Mouse (Mus musculus) heart, embryonic 15.5 days (tissue): ENCODE results near the gene Agpat3. TPM values are rescaled to one million over a fixed set of nuclear protein-coding genes. Genes with fewer than 3 reads are reported as not detected.
A peak's percentile ranks its signal among the peaks of the same experiment; 100 is the strongest.

ENCODE experiments used
- ATAC-seq: fragments of 200-750 bp; cut with Nextera tagmentation; replicated peaks from 2 replicates; pipeline ENCODE4 v1.8.0; 2017; ENCODE audit warnings: low read depth, moderate TSS enrichment; ENCODE audit not compliant: insufficient number of reproducible peaks, insufficient read depth, low FRiP score
- H3K27ac ChIP-seq: fragments of 300-500 bp; sonication (generic); 2 replicates; pipeline ENCODE4 v1.5.1; 2015; ENCODE audit warnings: mild to moderate bottlenecking, inconsistent platforms
- H3K27me3 ChIP-seq: fragments of 300-500 bp; sonication (generic); 2 replicates; pipeline ENCODE4 v1.6.1; 2015; ENCODE audit warnings: inconsistent platforms
- H3K36me3 ChIP-seq: fragments of 300-500 bp; sonication (generic); 2 replicates; pipeline ENCODE4 v1.6.1; 2015; ENCODE audit warnings: mild to moderate bottlenecking, inconsistent platforms
- H3K4me1 ChIP-seq: fragments of 300-500 bp; sonication (generic); replicated peaks from 2 replicates; pipeline ENCODE4 v1.6.1; 2015; ENCODE audit warnings: inconsistent platforms
- H3K4me2 ChIP-seq: fragments of 300-500 bp; sonication (generic); 2 replicates; pipeline ENCODE4 v1.6.1; 2015; ENCODE audit warnings: inconsistent platforms, mild to moderate bottlenecking, moderate library complexity
- H3K4me3 ChIP-seq: fragments of 300-500 bp; sonication (generic); 2 replicates; pipeline ENCODE4 v1.5.1; 2015; ENCODE audit warnings: mild to moderate bottlenecking, inconsistent platforms
- H3K9ac ChIP-seq: fragments of 300-500 bp; sonication (generic); 2 replicates; pipeline ENCODE4 v1.6.1; 2015; ENCODE audit warnings: mild to moderate bottlenecking, inconsistent platforms
- H3K9me3 ChIP-seq: fragments of 300-500 bp; sonication (generic); replicated peaks from 2 replicates; pipeline ENCODE4 v1.6.1; 2016; ENCODE audit warnings: inconsistent platforms
- WGBS: fragments of 180-500 bp; shearing (Covaris S2); methylation state at CpG from one replicate; pipeline ENCODE4 v1.1.7; 2015; ENCODE audit warnings: mixed read lengths; 5-methylcytosine and 5-hydroxymethylcytosine counted together
- polyA plus RNA-seq: library from polyadenylated mRNA; unstranded; fragments of >200 nt; fragmentation: Nextera tagmentation; extraction: Ambion mirVana; gene quantifications from 2 replicates; pipeline ENCODE4 v1.2.1, GENCODE M21; 2015

Gene Agpat3
- polyA plus RNA-seq, result 54.2 and 67.6 TPM in 2 replicates

DNA sequence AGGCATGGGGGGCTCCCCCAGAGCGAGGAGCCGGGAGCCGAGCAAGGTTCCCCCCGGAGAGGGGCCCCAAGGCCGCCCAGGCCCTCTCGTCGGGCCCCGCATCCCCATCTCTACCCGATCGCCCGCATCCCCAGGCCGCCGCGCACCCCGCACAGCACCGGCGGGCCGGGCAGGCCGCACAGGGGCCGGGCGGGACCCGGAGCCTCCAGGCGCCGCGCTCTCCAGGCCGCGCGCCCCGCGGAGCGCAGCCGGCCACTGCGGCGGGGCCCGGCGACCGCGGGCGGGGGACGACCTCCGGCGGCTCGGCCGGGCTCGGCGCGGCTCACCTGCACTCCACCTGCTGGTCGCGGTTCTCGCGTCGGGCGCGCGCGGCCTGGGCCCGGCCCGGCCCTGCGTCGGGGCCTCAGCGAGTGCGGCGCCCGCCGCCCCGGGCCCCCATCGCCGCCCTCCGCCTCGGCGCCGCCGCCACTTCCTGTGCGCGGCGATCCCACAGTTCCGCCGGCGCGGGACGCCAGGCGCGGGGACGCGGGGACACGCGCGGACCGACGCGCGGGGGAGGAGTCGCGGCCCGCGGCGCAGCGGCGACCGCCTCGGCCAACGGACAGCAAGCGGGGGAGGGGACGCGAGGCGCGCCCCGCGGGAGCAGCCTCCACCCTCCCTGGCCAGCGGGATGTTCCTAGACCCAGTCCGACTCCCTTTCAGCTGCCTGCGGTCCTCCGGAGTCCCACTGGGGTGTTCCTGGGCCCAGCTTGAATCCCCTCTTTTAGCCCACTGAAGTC is at the start of gene Agpat3:
Agpat3 (minus strand) TSS at position 603 of the 779 bp plus-strand sequence.
- ATAC-seq, result peak; percentile 77
- peak within 1 kb of the TSS; percentile 87 for H3K9ac ChIP-seq
- WGBS, result under 1% methylated on average over 59 of the region's 113 CpGs

DNA sequence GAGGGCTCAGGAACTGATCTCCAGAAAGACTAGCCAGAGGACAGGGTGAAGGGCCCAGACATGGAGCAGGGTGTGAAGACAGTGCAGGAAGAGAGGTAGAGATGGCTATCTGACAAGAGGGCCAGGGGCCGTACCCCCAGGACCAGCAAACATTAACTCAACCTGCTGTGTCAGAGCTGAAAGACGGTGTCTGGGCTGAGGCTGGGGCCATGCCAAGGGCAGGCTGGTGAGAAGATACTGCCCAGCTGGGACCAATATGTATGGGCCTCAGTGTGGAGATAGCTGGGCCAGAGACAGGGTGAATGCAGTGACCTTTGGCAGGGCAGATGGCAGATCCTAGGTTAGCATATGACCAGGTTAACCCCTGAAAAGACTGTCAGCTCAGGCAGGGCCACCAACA is 48.8 kb upstream of the Agpat3 start:
- no peak overlapping the region for H3K4me2 ChIP-seq
- ATAC-seq, result no peak
- WGBS, result 88% methylated on average over 2 of the region's 2 CpGs

More for the DNA sequence above, at the start of gene Agpat3:
- Histone ChIP-seq H3K27me3 (no peaks in the 10 kb centered on the region), H3K4me3 (peak within 1 kb of the TSS; percentile 72), H3K36me3 (no peaks in the 10 kb centered on the region), H3K4me1 (peaks cover 21% of the 10 kb centered on the region), H3K4me2 (peak within 1 kb of the TSS; percentile 89), H3K27ac (peak within 1 kb of the TSS; percentile 65), H3K9me3 (no peaks in the 10 kb centered on the region)

DNA sequence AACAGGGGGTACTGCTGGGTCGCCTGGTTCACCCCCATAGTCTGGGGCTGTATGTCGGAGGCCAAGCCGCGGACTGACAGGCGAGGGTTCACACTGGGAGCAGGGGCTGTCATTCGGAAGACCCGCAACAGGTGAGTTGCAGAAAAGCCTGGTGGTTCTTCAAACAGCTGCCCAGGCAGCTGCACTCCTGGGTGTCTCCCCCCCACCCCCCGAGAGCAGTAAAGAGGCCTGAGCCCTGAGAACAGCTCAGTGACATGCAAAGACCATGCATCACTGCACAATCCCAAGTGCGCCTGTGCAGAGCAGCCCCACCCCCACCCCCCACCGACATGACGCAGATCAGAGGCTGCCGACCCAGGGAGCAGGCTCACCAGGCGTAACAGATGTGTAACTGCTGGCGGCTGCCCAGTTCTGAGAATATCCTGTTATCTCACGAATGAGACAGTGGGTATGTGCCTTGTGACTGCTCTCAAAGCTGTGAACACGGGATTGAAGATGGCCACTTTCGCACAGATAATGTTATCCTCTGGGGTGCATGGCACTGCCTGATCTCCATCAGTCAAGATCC is 46.9 kb upstream of the Agpat3 start:
- 0 out of 2 replicates have a peak, but pooled peaks cover 4% of the 10 kb centered on the region for H3K27me3 ChIP-seq
- no peaks in the 10 kb centered on the region for H3K9me3 ChIP-seq
- no peak overlapping the region for H3K9ac ChIP-seq
- peaks cover 29% of the 10 kb centered on the region for H3K4me1 ChIP-seq
- peaks cover 41% of the 10 kb centered on the region for H3K36me3 ChIP-seq
- H3K4me2 ChIP-seq, result peak overlapping the region; percentile 43; the same call in 1 of the 2 replicates
- WGBS, result 32% methylated on average over 17 of the region's 17 CpGs
- peak overlapping the region; percentile 72 for H3K27ac ChIP-seq
- peak; percentile 60 for ATAC-seq
- no peak overlapping the region for H3K4me3 ChIP-seq

More for the DNA sequence above, 48.8 kb upstream of the Agpat3 start:
- Histone ChIP-seq H3K27ac (no peak overlapping the region), H3K36me3 (peaks cover 58% of the 10 kb centered on the region), H3K4me3 (no peak overlapping the region), H3K27me3 (0 out of 2 replicates have a peak, but pooled peaks cover 4% of the 10 kb centered on the region), H3K9me3 (no peaks in the 10 kb centered on the region), H3K4me1 (peaks cover 27% of the 10 kb centered on the region), H3K9ac (no peak overlapping the region)

DNA sequence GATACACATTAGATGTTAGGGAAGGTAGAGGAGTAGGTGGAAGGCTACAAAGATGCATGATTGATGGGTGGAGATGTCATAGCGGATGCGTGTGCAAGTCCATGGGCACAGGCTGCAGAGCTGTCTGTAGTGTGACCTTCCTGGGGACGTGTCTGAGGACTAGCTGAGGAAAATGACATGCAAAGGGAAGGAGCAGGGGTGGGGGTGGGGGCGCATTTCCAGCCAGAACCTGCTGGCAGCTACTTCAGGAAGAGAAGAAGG is 44.3 kb upstream of the Agpat3 start:
- H3K9ac ChIP-seq, result no peak overlapping the region
- no peak overlapping the region for H3K4me3 ChIP-seq
- H3K4me2 ChIP-seq, result no peak overlapping the region
- H3K9me3 ChIP-seq, result no peaks in the 10 kb centered on the region
- H3K27me3 ChIP-seq, result peaks cover 14% of the 10 kb centered on the region
- H3K36me3 ChIP-seq, result peaks cover 14% of the 10 kb centered on the region
- peaks cover 29% of the 10 kb centered on the region for H3K4me1 ChIP-seq
- 58% methylated on average over 4 of the region's 4 CpGs for WGBS
- no peak for ATAC-seq
- no peak overlapping the region for H3K27ac ChIP-seq

DNA sequence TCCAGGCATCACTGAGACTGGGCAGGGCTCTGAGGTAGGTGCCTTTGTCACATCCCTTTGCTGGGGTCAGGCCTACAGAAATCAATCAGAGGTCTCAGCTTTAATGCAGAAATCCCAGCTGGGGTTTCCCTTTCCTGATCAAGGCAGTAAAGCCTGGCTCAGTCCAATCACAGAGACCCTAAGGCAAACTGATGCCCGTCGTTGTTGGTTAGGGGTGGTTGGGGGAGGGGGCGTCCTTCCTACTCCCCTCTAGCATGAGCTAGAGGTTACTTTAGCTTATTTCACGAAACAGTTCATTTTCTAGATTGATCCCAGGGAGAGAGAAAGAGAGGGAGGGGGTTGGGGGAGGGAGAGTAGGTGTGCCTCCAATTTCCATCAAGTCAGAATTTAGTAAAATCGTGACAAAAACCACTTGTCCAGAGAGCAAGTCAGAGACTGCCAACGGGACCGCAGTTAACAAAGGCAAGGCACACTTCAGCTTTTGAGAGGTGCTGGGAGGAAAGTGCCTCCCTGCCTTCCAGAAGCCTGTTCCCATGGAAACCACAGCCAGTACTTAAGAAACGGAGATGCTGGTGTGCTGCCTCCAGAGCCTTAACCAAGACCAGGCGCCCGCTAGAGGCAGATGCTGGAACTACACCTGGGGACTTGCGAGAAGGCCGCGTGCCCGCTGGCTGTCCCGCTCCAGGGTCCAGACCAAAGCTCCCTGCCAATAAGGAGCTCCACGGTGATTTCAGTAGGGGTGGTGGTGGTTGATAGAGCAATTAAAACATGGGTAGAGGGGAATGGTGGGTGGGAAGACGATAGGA is 43.7 kb upstream of the Agpat3 start:
- H3K9ac ChIP-seq, result no peak overlapping the region

DNA sequence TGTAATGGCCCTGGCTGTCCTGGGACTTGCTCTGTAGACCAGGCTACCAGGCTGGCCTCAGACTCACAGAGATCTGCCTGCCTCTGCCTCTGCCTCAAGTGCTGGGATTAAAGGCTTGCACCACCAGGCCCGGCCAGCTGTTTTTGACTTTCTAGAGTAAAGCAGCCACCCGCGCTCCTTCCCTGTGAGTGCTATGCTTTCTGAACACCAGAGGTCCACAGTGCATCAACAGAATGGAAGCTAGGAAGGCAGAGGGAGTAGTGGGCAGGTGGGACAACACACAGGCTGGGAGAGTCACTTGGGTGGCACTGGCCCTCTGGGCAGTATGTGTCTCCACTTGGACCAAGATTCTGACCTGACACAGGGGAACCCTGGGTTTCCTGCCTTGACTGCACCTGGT is 43.1 kb upstream of the Agpat3 start:
- no peak overlapping the region for H3K27ac ChIP-seq
- no peak for ATAC-seq
- no peak overlapping the region for H3K9ac ChIP-seq
- 72% methylated on average over 3 of the region's 3 CpGs for WGBS
- no peaks in the 10 kb centered on the region for H3K9me3 ChIP-seq
- peaks cover 23% of the 10 kb centered on the region for H3K4me1 ChIP-seq
- H3K36me3 ChIP-seq, result peaks cover 3% of the 10 kb centered on the region; the same call in 1 of the 2 replicates
- no peak overlapping the region for H3K4me3 ChIP-seq
- peaks cover 25% of the 10 kb centered on the region for H3K27me3 ChIP-seq
- H3K4me2 ChIP-seq, result no peak overlapping the region

More for the DNA sequence above, 43.7 kb upstream of the Agpat3 start:
- Histone ChIP-seq H3K27ac (no peak overlapping the region), H3K4me3 (no peak overlapping the region), H3K4me2 (no peak overlapping the region), H3K9me3 (no peaks in the 10 kb centered on the region), H3K4me1 (peaks cover 29% of the 10 kb centered on the region), H3K27me3 (peaks cover 18% of the 10 kb centered on the region), H3K36me3 (peaks cover 9% of the 10 kb centered on the region)
- WGBS, result 11% methylated on average over 17 of the region's 17 CpGs
- no peak for ATAC-seq

DNA sequence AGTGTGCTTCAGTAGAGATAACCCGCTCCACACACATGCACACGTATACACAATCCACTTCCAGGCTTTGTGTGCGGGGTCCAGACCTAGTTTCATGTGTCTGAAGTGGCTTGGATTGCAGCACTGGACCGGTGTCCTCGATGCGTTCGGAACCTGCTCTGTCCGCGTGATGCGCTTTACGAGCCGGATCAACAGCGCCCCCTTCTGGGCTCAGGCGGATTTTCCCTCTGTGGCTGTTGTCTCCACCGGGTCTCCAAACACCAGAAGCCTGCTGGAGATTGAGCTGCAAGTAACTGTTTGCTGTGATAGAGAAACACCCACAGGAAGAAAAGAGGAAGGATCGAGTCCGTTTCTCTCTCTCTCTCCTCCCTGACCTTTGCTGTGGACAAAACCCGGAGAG is 39.8 kb upstream of the Agpat3 start:
- H3K4me2 ChIP-seq, result peak overlapping the region; percentile 23; the same call in 1 of the 2 replicates
- 3% methylated on average over 18 of the region's 18 CpGs for WGBS
- peaks cover 12% of the 10 kb centered on the region for H3K4me1 ChIP-seq
- H3K27me3 ChIP-seq, result peaks cover 43% of the 10 kb centered on the region
- no peaks in the 10 kb centered on the region for H3K36me3 ChIP-seq
- H3K4me3 ChIP-seq, result no peak overlapping the region
- ATAC-seq, result no peak
- H3K27ac ChIP-seq, result no peak overlapping the region
- H3K9me3 ChIP-seq, result no peaks in the 10 kb centered on the region
- no peak overlapping the region for H3K9ac ChIP-seq

DNA sequence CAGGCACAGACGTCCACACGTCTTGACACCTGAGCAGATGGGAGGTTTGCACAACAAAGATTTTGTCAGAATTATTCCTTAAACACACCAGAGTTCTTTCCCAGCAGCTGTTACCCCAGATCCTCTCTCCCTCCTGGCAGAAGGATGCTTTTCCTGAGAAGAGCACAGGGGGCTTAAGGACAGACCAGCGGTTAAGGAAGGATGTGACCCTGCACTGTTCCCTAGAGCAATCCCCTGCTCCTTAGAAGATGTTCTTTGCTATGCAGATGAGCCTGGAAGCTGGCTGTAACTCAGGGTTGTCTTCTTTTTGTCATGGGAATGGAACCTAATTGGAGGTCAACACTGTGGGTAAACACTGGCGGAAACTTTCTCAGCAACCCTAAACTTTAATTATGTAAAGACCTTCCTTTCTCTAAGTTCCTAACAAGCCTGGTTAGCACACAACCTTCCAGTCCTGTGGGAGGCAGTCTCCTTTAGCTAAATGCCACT is 38.7 kb upstream of the Agpat3 start:
- Histone ChIP-seq H3K27ac (no peak overlapping the region), H3K9me3 (no peaks in the 10 kb centered on the region), H3K9ac (no peak overlapping the region), H3K4me2 (no peak overlapping the region), H3K4me3 (no peak overlapping the region), H3K27me3 (peaks cover 39% of the 10 kb centered on the region), H3K4me1 (peaks cover 5% of the 10 kb centered on the region), H3K36me3 (no peaks in the 10 kb centered on the region)
- no peak for ATAC-seq
- 35% methylated on average over 4 of the region's 4 CpGs for whole genome bisulfite sequencing

DNA sequence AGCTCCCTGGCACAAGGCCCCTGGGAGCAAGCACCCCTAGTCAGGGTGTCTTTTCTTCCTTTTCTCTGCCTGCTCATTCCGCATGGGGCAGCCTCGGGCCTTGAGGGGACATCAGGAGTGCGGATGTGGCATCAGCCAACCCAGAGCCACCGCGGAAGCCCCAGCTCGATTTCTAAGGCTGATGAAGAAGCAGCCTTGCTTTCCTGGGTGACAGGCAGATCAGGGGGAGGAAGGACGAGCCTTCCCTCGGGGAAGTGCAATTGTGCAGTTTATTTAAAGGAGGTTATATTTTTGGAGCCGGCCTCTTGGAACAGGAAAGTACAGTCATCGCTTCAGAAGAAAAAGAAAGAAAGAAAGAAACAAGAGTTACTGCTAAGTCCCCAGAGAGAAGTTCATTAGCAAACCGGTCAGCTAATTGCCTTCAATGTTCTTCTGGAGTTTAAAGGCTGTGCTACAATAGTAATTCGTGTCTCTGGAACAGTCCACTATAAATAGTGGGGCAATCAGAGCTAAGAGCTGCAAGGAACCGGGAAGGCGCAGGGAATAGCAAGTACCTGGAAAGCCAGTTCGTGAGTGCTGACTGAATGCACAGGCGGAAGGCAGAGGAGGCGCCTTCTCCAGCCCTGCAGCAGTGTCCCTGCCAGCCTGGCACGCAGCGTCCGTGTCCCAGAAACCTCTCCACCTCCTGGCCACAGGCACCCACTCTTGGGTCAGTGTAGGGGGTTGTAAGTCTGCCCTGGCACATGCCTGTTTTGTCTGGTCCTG is 36.1 kb upstream of the Agpat3 start:
- Histone ChIP-seq H3K9ac (no peak overlapping the region), H3K36me3 (no peaks in the 10 kb centered on the region), H3K9me3 (no peaks in the 10 kb centered on the region), H3K4me1 (peaks cover 5% of the 10 kb centered on the region), H3K27ac (no peak overlapping the region), H3K4me3 (no peak overlapping the region), H3K4me2 (no peak overlapping the region), H3K27me3 (peaks cover 39% of the 10 kb centered on the region)
- no peak for ATAC-seq
- 55% methylated on average over 20 of the region's 20 CpGs for WGBS

DNA sequence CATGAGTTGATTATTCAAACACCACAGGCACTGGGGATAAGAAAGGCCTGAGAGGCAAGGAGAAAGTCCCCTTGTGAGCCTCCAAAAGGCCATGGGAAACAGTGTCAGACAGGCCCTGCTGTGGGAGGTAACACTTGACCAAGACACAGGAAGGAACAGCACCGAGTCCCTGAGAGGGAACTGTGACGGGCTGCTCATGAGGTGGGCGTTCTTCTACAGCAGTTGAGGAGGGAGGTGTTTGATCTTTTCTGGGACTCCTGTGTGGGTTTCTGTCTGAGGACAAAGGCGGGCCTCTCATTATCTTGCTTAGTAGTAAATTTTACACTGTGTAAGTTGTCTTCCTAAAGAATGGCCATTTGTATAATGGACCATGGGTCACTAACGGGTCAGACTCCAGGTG is 33.2 kb upstream of the Agpat3 start:
- Histone ChIP-seq H3K4me3 (no peak overlapping the region), H3K4me1 (peaks cover 5% of the 10 kb centered on the region), H3K9me3 (no peaks in the 10 kb centered on the region), H3K27ac (no peak overlapping the region), H3K9ac (no peak overlapping the region), H3K36me3 (no peaks in the 10 kb centered on the region), H3K4me2 (no peak overlapping the region), H3K27me3 (peaks cover 19% of the 10 kb centered on the region)
- WGBS, result 68% methylated on average over 5 of the region's 5 CpGs
- no peak for ATAC-seq

DNA sequence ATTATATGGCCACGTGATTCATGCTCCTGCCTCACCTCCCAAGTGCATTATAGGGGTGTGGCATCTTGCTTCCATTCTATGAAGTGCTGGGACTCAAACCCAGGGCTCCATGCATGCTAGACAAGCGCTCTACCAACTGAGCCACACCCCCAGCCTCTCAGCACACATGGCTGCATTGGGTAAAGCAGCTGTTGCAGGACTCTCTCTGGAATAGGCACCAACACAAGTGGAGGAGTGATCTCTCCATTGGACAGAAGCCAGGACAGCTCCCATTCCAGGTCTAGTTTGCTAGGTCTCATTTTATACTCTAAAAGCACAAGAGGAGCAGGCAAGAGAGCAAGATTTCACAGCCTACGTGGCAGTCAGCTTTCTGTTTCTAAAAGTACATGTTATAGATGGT is 31.3 kb upstream of the Agpat3 start:
- no peak overlapping the region for H3K27ac ChIP-seq
- no peak overlapping the region for H3K4me2 ChIP-seq
- no peak overlapping the region for H3K4me3 ChIP-seq
- no peaks in the 10 kb centered on the region for H3K36me3 ChIP-seq
- no peak for ATAC-seq
- WGBS, result 73% methylated on average over 3 of the region's 3 CpGs
- H3K9me3 ChIP-seq, result no peaks in the 10 kb centered on the region
- H3K9ac ChIP-seq, result no peak overlapping the region
- H3K4me1 ChIP-seq, result peaks cover 5% of the 10 kb centered on the region
- H3K27me3 ChIP-seq, result no peaks in the 10 kb centered on the region; the same call in 1 of the 2 replicates
